Mouse (Mus musculus): ENCODE results near the gene A930004D18Rik.

DNA sequence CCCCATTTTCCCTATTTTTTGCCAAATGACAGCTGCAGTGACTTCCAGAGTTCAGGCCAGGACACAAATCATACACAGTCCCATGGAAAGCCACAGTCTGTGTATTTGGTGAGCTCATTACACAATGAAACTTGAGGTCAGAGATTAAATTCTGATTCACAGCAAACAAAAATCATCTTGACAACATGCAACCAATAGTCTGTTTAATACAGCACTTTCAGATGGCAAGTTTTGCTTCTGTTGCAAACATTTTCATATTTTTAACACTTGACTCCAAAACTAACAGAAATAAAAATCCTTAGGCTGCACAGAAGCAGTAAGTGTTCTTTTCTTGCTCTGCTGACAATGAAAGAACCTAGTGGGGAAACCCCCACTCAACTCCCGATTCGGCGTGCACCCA is 52.8 kb downstream of the A930004D18Rik start:
- no peak for TF ChIP-seq CTCF (IDR thresholded peaks at IDR 0.05; ENCODE audit: extremely low read depth, insufficient read length, insufficient replicate concordance, low read depth, low read length)
- no peak for TF ChIP-seq POLR2A (IDR thresholded peaks at IDR 0.05; ENCODE audit: low read depth, low read length)

Data from small intestine, adult 2 months (tissue).